Mouse (Mus musculus) limb, embryonic 11.5 days (tissue): Measurements from ENCODE around the gene Ctc1. TPM values are rescaled to one million over a fixed set of nuclear protein-coding genes. Genes with fewer than 3 reads are reported as not detected.

ENCODE experiments used
- ATAC-seq: fragments of 200-750 bp; cut with Nextera tagmentation; 2 replicates; pipeline ENCODE4 v1.8.0; 2017; ENCODE audit warnings: low read depth; ENCODE audit not compliant: insufficient number of reproducible peaks, low FRiP score, low TSS enrichment
- DNase-seq: peaks from one replicate; pipeline ENCODE4 v3.0.0-alpha.2; 2015; ENCODE audit warnings: low spot score
- H3K27ac ChIP-seq: fragments of 300-500 bp; sonication (generic); replicated peaks from 2 replicates; pipeline ENCODE4 v1.5.1; 2014; ENCODE audit warnings: low read depth, mild to moderate bottlenecking, low read length
- H3K27me3 ChIP-seq: fragments of 300-500 bp; sonication (generic); 2 replicates; pipeline ENCODE4 v1.6.1; 2014; ENCODE audit warnings: mild to moderate bottlenecking, low read length, mixed read lengths; ENCODE audit not compliant: control insufficient read depth, insufficient read depth
- H3K36me3 ChIP-seq: fragments of 300-500 bp; sonication (generic); 2 replicates; pipeline ENCODE4 v1.6.1; 2014; ENCODE audit warnings: mild to moderate bottlenecking, low read length, moderate library complexity, mixed read lengths; ENCODE audit not compliant: control insufficient read depth, insufficient read depth
- H3K4me1 ChIP-seq: fragments of 300-500 bp; sonication (generic); 2 replicates; pipeline ENCODE4 v1.6.1; 2014; ENCODE audit warnings: low read length, mixed read lengths; ENCODE audit not compliant: control insufficient read depth, insufficient read depth
- H3K4me2 ChIP-seq: fragments of 300-500 bp; sonication (generic); 2 replicates; pipeline ENCODE4 v1.6.1; 2014; ENCODE audit warnings: low read depth, mild to moderate bottlenecking, moderate library complexity; ENCODE audit not compliant: severe bottlenecking
- H3K4me3 ChIP-seq: fragments of 300-500 bp; sonication (generic); 2 replicates; pipeline ENCODE4 v1.5.1; 2014; ENCODE audit warnings: low read depth, low read length
- H3K9ac ChIP-seq: fragments of 300-500 bp; sonication (generic); 2 replicates; pipeline ENCODE4 v1.6.1; 2014; ENCODE audit warnings: mild to moderate bottlenecking, low read length
- H3K9me3 ChIP-seq: fragments of 300-500 bp; sonication (generic); 2 replicates; pipeline ENCODE4 v1.6.1; 2016; ENCODE audit warnings: low read length; ENCODE audit not compliant: control insufficient read depth
- WGBS: fragments of 180-500 bp; shearing (Covaris S2); extraction: QIAGEN DNeasy Blood & Tissue Kit; methylation state at CpG from one replicate; pipeline ENCODE4 v1.1.7; 2014; 5-methylcytosine and 5-hydroxymethylcytosine counted together
- polyA plus RNA-seq: library from polyadenylated mRNA; unstranded; fragments of >200 nt; fragmentation: Nextera tagmentation; extraction: Ambion mirVana; gene quantifications from 2 replicates; pipeline ENCODE4 v1.2.1, GENCODE M21; 2014

Ctc1 gene
- polyA plus RNA-seq, 1 experiment from 2014 or later = 80.4 TPM

DNA sequence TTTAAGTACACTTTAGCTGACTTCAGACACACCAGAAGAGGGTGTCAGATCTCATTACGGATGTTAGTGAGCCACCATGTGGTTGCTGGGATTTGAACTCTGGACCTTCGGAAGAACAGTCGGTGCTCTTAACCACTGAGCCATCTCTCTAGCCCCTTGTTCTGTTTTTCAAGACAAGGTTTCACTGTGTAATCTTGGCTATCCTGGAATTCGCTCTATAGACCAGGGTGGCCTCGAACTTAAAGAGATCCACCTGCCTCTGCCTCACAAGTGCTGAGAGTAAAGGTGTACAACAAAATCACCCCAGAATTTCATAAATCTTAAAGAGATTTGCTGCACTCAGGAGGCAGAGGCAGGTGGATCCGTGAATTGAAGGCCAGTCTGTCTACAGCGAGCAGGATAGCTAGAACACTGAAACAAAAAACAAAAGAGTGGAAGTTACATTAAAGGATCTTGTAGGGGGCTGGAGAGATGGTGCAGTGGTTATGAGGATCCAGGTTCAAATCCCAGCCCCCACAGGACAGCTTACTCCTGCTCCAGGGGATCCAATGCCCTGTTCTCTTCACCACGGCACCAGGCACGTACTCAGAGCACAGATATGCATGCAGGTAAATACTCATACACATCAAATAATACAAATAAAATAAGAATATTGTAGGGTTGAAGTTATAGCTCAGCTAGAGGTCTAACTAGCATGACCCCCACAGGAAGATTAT lies 60.2 kb downstream of the Ctc1 start:
- ATAC-seq (no peak), DNase-seq (no peak)
- Histone ChIP-seq H3K4me3 (no peak overlapping the region), H3K9ac (no peak overlapping the region), H3K4me2 (no peak overlapping the region), H3K9me3 (no peaks in the 10 kb centered on the region), H3K27ac (no peak overlapping the region), H3K4me1 (peaks cover 6% of the 10 kb centered on the region; the same call in 1 of the 2 replicates), H3K36me3 (no peaks in the 10 kb centered on the region), H3K27me3 (no peaks in the 10 kb centered on the region)
- WGBS = 54% methylated on average over 8 of the region's 9 CpGs

DNA sequence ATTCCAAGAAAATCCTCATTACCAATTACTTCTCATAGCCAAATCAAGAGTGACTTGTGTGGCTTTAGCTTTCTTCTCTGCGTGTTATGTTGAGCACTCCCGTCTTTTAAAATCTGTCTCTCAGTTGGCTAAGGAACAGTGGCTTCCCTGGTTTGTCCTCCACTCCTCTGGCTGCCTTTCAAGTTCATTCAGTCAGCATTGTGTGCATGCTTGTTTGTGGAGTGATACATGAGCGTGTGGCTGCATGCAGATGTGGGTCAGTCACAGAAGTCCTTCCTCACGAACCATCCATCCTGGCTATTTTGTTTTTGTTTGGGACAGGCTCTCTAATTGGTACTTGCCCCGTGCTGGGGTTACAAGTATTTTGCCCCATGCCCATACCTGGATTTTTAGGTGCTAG lies 60.9 kb downstream of the Ctc1 start:
- no peak overlapping the region for H3K9ac ChIP-seq
- DNase-seq = no peak
- H3K4me3 ChIP-seq = no peak overlapping the region
- no peak overlapping the region for H3K27ac ChIP-seq
- H3K9me3 ChIP-seq = no peaks in the 10 kb centered on the region
- 63% methylated on average over 5 of the region's 5 CpGs for WGBS
- no peak overlapping the region for H3K4me2 ChIP-seq
- ATAC-seq = no peak
- H3K36me3 ChIP-seq = no peaks in the 10 kb centered on the region
- no peaks in the 10 kb centered on the region for H3K27me3 ChIP-seq
- H3K4me1 ChIP-seq = 0 out of 2 replicates have a peak, but pooled peaks cover under 1% of the 10 kb centered on the region

DNA sequence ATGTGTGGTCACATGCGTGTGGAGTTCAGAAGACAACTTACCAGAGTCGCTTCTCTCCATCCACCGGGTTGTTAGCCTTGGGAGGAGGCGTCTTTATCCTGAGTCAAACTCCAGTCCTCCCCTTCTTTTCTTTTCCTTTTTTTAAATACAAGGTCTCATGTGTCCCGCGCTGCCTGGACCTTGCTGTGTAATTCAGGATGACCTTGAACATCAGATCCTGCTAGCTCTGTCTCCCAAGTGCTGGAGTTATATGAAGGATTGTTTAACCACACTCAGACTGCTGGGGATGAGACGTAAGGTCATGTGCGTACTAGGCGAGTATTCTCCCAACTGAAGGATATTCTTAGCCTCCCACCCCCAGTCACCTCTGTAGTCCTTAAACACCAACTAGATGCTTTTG lies 61.6 kb downstream of the Ctc1 start:
- H3K4me3 ChIP-seq = no peak overlapping the region
- DNase-seq (no peak), ATAC-seq (no peak)
- H3K4me2 ChIP-seq = no peak overlapping the region
- no peaks in the 10 kb centered on the region for H3K9me3 ChIP-seq
- H3K9ac ChIP-seq = no peak overlapping the region
- 86% methylated on average over 9 of the region's 9 CpGs for WGBS
- H3K27ac ChIP-seq = no peak overlapping the region
- H3K27me3 ChIP-seq = no peaks in the 10 kb centered on the region
- no peaks in the 10 kb centered on the region for H3K4me1 ChIP-seq
- H3K36me3 ChIP-seq = no peaks in the 10 kb centered on the region

DNA sequence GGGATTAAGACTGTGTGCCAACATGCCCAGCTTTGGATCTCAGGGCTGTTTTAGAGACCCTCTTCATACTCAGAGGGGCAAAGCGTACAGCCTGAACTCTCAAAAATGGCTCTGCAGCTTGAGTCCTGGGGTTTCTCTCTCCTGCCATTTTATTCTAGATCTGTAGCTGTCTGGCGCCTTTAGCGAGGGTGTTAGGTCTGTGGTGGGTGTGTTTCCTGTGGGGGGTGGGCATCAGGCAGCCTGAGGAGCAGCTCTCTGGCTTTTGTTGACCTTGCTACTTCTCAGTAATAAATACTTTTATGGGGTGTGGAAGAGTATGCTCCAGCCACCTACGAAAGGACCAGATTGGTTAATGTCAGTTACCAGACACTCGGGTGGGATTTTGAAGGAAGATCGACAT lies 62.3 kb downstream of the Ctc1 start:
- ATAC-seq = no peak
- no peak for DNase-seq
- WGBS = 68% methylated on average over 6 of the region's 6 CpGs
- Histone ChIP-seq H3K27ac (no peak overlapping the region), H3K4me3 (no peak overlapping the region), H3K9me3 (no peaks in the 10 kb centered on the region), H3K27me3 (no peaks in the 10 kb centered on the region), H3K4me2 (no peak overlapping the region), H3K36me3 (no peaks in the 10 kb centered on the region), H3K9ac (no peak overlapping the region), H3K4me1 (no peaks in the 10 kb centered on the region)

DNA sequence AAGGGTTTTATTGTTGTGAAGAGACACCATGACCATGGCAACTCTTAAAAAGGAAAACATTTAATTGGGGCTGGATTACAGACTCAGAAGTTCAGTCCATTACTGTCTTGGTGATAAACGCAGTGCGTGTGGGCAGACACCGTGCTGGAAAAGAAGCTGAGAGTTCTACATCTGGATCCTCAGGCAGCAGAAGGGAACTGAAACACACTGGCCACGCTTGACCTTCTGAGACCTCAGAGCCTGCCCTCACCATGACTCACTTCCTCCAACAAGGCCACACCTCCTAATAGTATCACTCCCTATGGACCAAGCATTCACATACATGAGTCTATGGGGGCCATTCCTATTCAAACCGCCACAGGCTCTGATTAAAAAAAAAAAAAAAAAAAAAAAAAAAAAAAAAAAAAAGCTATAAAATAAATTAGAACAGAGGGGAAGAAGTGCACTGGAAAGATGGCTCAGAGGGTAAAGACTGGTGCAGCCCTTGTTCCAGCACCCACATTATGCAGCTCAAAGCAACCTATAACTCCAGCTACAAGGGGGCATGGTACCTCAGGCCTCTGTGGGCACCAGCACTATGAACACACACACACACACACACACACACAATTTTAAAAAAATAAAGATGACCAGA lies 63.2 kb downstream of the Ctc1 start:
- no peaks in the 10 kb centered on the region for H3K27me3 ChIP-seq
- no peaks in the 10 kb centered on the region for H3K36me3 ChIP-seq
- ATAC-seq (no peak), DNase-seq (no peak)
- no peak overlapping the region for H3K4me2 ChIP-seq
- 64% methylated on average over 5 of the region's 5 CpGs for WGBS
- no peaks in the 10 kb centered on the region for H3K9me3 ChIP-seq
- no peak overlapping the region for H3K4me3 ChIP-seq
- H3K27ac ChIP-seq = no peak overlapping the region
- H3K9ac ChIP-seq = no peak overlapping the region
- no peaks in the 10 kb centered on the region for H3K4me1 ChIP-seq

DNA sequence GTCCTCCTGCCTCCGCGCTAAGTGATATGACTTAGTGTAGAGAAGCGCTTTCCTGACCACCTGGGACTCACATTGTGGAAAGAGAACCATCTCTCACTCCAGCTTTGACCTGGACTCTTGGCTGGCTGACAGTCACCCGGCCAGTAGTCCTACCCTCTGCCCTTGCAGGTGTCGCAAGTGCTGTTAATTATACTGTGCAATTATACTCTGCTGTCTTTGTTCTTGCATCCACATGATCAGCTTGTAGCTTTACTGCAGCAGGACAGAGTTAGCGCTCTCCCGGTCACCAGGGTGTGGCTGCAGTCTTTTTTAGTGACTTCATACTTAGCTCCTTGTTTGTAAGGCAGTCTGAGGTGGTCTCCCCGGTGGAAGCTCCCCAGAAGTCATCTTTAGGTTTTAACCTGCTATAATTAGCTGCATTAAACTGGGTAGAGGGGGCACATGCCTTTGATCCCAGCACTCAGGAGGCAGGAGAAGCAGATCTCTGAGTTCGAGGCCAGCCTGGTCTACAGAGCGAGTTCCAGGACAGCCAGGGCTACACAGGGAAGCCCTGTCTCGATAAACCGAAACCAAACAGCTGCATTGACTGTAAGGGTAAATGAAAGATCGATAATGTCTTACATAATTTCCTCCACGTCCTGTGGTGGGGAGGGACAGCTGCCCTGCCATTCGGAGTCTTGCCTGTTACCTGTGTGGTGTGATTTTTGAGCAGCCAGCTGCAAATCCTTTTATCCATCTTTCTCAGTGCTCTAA lies 64.6 kb downstream of the Ctc1 start:
- no peaks in the 10 kb centered on the region for H3K9me3 ChIP-seq
- 79% methylated on average over 15 of the region's 15 CpGs for WGBS
- ATAC-seq (no peak), DNase-seq (no peak)
- no peak overlapping the region for H3K4me3 ChIP-seq
- H3K27me3 ChIP-seq = no peaks in the 10 kb centered on the region
- no peak overlapping the region for H3K27ac ChIP-seq
- H3K9ac ChIP-seq = no peak overlapping the region
- H3K4me2 ChIP-seq = no peak overlapping the region
- H3K36me3 ChIP-seq = no peaks in the 10 kb centered on the region
- no peaks in the 10 kb centered on the region for H3K4me1 ChIP-seq

DNA sequence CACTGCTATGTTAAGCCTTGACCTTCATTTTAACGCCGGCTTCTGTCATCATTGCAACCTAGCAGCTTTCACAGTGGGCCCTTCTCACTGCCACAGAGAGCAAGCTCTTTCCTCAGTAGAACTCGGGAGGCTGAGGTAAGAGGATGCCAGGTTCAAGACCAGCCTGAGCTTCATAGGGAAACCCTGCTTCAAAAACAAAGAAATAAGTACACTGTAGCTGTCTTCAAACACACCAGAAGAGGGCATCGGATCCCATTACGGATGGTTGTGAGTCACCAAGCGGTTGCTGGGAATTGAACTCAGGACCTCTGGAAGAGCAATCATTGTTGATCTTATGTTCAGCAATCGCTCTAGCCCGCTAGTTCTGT lies 65.1 kb downstream of the Ctc1 start:
- WGBS = 85% methylated on average over 8 of the region's 8 CpGs
- ATAC-seq (no peak), DNase-seq (no peak)
- H3K9me3 ChIP-seq = no peaks in the 10 kb centered on the region
- no peaks in the 10 kb centered on the region for H3K4me1 ChIP-seq
- no peak overlapping the region for H3K27ac ChIP-seq
- H3K36me3 ChIP-seq = no peaks in the 10 kb centered on the region
- H3K4me3 ChIP-seq = no peak overlapping the region
- no peak overlapping the region for H3K4me2 ChIP-seq
- H3K9ac ChIP-seq = no peak overlapping the region
- no peaks in the 10 kb centered on the region for H3K27me3 ChIP-seq

DNA sequence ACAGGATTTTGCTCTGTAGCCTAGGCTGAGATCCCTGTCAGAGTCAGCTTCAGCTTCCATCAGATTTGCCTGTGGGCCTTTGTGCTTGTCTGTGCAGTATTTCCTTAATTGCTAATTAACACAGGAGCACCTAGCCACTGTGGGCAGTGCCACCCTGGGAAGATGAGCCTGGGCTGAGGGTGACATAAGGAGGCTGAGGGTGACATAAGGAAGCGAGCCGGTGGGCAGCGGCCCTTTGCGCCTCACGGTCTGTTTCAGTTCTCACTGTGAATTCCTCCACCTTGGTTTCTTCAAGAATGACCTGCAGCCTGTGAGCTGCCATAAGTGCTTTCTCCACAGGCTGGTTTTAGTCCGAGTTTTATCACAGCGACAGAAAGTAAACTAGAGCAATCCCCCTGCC lies 65.9 kb downstream of the Ctc1 start:
- Histone ChIP-seq H3K4me2 (no peak overlapping the region), H3K9me3 (no peaks in the 10 kb centered on the region), H3K27me3 (no peaks in the 10 kb centered on the region), H3K4me1 (no peaks in the 10 kb centered on the region), H3K4me3 (no peak overlapping the region), H3K9ac (no peak overlapping the region), H3K27ac (no peak overlapping the region), H3K36me3 (no peaks in the 10 kb centered on the region)
- WGBS = 88% methylated on average over 7 of the region's 7 CpGs
- DNase-seq = no peak
- ATAC-seq = no peak
